Mouse (Mus musculus) myocyte (in vitro differentiated cells): ENCODE data around the gene Notch3.
A peak's percentile ranks its signal among the peaks of the same experiment; 100 is the strongest.

Experiments
- CEBPB ChIP-seq: IDR thresholded peaks from 2 replicates; pipeline ENCODE4 v1.6.1; 2011; ENCODE audit warnings: mild to moderate bottlenecking, moderate library complexity; ENCODE audit not compliant: poor library complexity, insufficient read depth, severe bottlenecking
- E2F4 ChIP-seq: IDR thresholded peaks from one replicate; pipeline ENCODE4 v1.6.1; 2011; ENCODE audit warnings: mild to moderate bottlenecking, control low read depth, moderate library complexity; ENCODE audit not compliant: insufficient read depth
- MAX ChIP-seq: IDR thresholded peaks from one replicate; pipeline ENCODE4 v1.6.1; 2011; ENCODE audit warnings: low read depth, mild to moderate bottlenecking, control low read depth
- MYOD1 ChIP-seq, 3 experiments: IDR thresholded peaks; one replicate each; pipeline ENCODE4 v1.6.1; 2011; ENCODE audit warnings: control low read depth in 2 of 3, low read depth in 2 of 3, mild to moderate bottlenecking in 2 of 3, moderate library complexity in 1 of 3; ENCODE audit not compliant: insufficient read length in 2 of 3, control insufficient read depth in 1 of 3
- MYOG ChIP-seq, 3 experiments: IDR thresholded peaks; one replicate each; pipeline ENCODE4 v1.6.1; 2011; ENCODE audit warnings: control low read depth in 2 of 3, low read depth in 2 of 3, mild to moderate bottlenecking in 2 of 3; ENCODE audit not compliant: insufficient read length in 2 of 3, control insufficient read depth in 1 of 3, insufficient read depth in 1 of 3
- POLR2A ChIP-seq: IDR thresholded peaks from one replicate; pipeline ENCODE4 v1.6.1; 2011; ENCODE audit warnings: low read depth, mild to moderate bottlenecking, control low read depth, moderate library complexity; ENCODE audit not compliant: insufficient read length
- POLR2AphosphoS2 ChIP-seq: IDR thresholded peaks from one replicate; pipeline ENCODE4 v1.6.1; 2011; ENCODE audit warnings: low read depth, control low read depth; ENCODE audit not compliant: insufficient read length
- SRF ChIP-seq: IDR thresholded peaks from one replicate; pipeline ENCODE4 v1.6.1; 2011; ENCODE audit warnings: low read depth; ENCODE audit not compliant: control insufficient read depth, insufficient read length
- TCF12 ChIP-seq: IDR thresholded peaks from one replicate; pipeline ENCODE4 v1.6.1; 2011; ENCODE audit warnings: mild to moderate bottlenecking, control low read depth; ENCODE audit not compliant: poor library complexity, insufficient read depth, severe bottlenecking
- USF1 ChIP-seq: IDR thresholded peaks from one replicate; pipeline ENCODE4 v1.6.1; 2011; ENCODE audit warnings: low read depth, mild to moderate bottlenecking, control low read depth, moderate library complexity

GRCm38 (mm10) chr17:32121833-32122586, 44.6 kb downstream of the Notch3 start:
- TF ChIP-seq POLR2A (no peak), SRF (no peak), MAX (no peak), USF1 (no peak), E2F4 (no peak), MYOG (IDR thresholded peaks at IDR 0.05; ENCODE audit: control insufficient read depth in 1 of 3, insufficient read depth in 1 of 3, insufficient read length in 2 of 3, low read depth in 2 of 3) (peak in 1 of 3 experiments; percentile 37), CEBPB (no peak), POLR2AphosphoS2 (no peak), MYOD1 (IDR thresholded peaks at IDR 0.05; ENCODE audit: control insufficient read depth in 1 of 3, insufficient read length in 2 of 3, low read depth in 2 of 3) (peak in 1 of 3 experiments; percentile 45), TCF12 (no peak)
